Mouse (Mus musculus): ENCODE data around the gene Creb3l2. TPM values are rescaled to one million over a fixed set of nuclear protein-coding genes. Genes with fewer than 3 reads are reported as not detected.

The Creb3l2 gene
- polyA plus RNA-seq, 1 experiment from 2014 or later = 5.7 TPM

- Histone ChIP-seq H3K36me3 (replicated peaks) (no peaks in the 10 kb centered on the region), H3K27ac (no peak overlapping the region), H3K9ac (no peak overlapping the region), H3K27me3 (no peaks in the 10 kb centered on the region), H3K4me1 (peaks cover 28% of the 10 kb centered on the region), H3K9me3 (no peaks in the 10 kb centered on the region), H3K4me2 (no peak overlapping the region), H3K4me3 (replicated peaks) (no peak overlapping the region)
- no peak for ATAC-seq (ENCODE audit: low FRiP score)
- WGBS = 52% methylated on average over 6 of the region's 6 CpGs
These were observed 114.4 kb downstream of the Creb3l2 start for GRCm38 (mm10) chr6:37327519-37327918.

GRCm38 (mm10) chr6:37326603-37326955 is 115.4 kb downstream of the Creb3l2 start:
- Histone ChIP-seq H3K36me3 (replicated peaks) (no peaks in the 10 kb centered on the region), H3K9me3 (no peaks in the 10 kb centered on the region), H3K9ac (no peak overlapping the region), H3K27me3 (no peaks in the 10 kb centered on the region), H3K4me2 (no peak overlapping the region), H3K4me1 (peaks cover 28% of the 10 kb centered on the region), H3K27ac (no peak overlapping the region), H3K4me3 (replicated peaks) (no peak overlapping the region)
- 52% methylated on average over 8 of the region's 8 CpGs for WGBS
- no peak for ATAC-seq (ENCODE audit: low FRiP score)

GRCm38 (mm10) chr6:37325906-37326602 is 115.9 kb downstream of the Creb3l2 start:
- H3K4me2 ChIP-seq = no peak overlapping the region
- no peaks in the 10 kb centered on the region for H3K9me3 ChIP-seq
- H3K27me3 ChIP-seq = no peaks in the 10 kb centered on the region
- no peak overlapping the region for H3K27ac ChIP-seq
- no peak overlapping the region for H3K9ac ChIP-seq
- no peak overlapping the region for H3K4me3 ChIP-seq (replicated peaks)
- WGBS = 96% methylated on average over 9 of the region's 9 CpGs
- peaks cover 28% of the 10 kb centered on the region for H3K4me1 ChIP-seq
- no peak for ATAC-seq (ENCODE audit: low FRiP score)
- H3K36me3 ChIP-seq (replicated peaks) = no peaks in the 10 kb centered on the region

- Histone ChIP-seq H3K27me3 (no peaks in the 10 kb centered on the region), H3K4me1 (peaks cover 21% of the 10 kb centered on the region), H3K9ac (no peak overlapping the region), H3K27ac (no peak overlapping the region), H3K9me3 (no peaks in the 10 kb centered on the region), H3K36me3 (replicated peaks) (no peaks in the 10 kb centered on the region), H3K4me2 (no peak overlapping the region), H3K4me3 (replicated peaks) (no peak overlapping the region)
- WGBS = 90% methylated on average over 3 of the region's 3 CpGs
- ATAC-seq (ENCODE audit: low FRiP score) = no peak
These were observed 116.9 kb downstream of the Creb3l2 start for GRCm38 (mm10) chr6:37325076-37325475.

- H3K27ac ChIP-seq = no peak overlapping the region
- no peak overlapping the region for H3K9ac ChIP-seq
- no peaks in the 10 kb centered on the region for H3K36me3 ChIP-seq (replicated peaks)
- H3K9me3 ChIP-seq = no peaks in the 10 kb centered on the region
- 87% methylated on average over 7 of the region's 7 CpGs for WGBS
- H3K4me2 ChIP-seq = no peak overlapping the region
- ATAC-seq (ENCODE audit: low FRiP score) = no peak
- no peak overlapping the region for H3K4me3 ChIP-seq (replicated peaks)
- H3K4me1 ChIP-seq = peaks cover 10% of the 10 kb centered on the region
- H3K27me3 ChIP-seq = no peaks in the 10 kb centered on the region
These were observed 119.3 kb downstream of the Creb3l2 start for GRCm38 (mm10) chr6:37322641-37323040.

GRCm38 (mm10) chr6:37322088-37322487 is 119.9 kb downstream of the Creb3l2 start:
- no peak overlapping the region for H3K4me2 ChIP-seq
- peaks cover 6% of the 10 kb centered on the region; the same call in 1 of the 2 replicates for H3K4me1 ChIP-seq
- no peaks in the 10 kb centered on the region for H3K27me3 ChIP-seq
- H3K27ac ChIP-seq = no peak overlapping the region
- no peak overlapping the region for H3K4me3 ChIP-seq (replicated peaks)
- H3K36me3 ChIP-seq (replicated peaks) = no peaks in the 10 kb centered on the region
- H3K9ac ChIP-seq = no peak overlapping the region
- H3K9me3 ChIP-seq = no peaks in the 10 kb centered on the region
- ATAC-seq (ENCODE audit: low FRiP score) = no peak
- WGBS = 94% methylated on average over 9 of the region's 9 CpGs

- Histone ChIP-seq H3K4me1 (no peaks in the 10 kb centered on the region), H3K27ac (no peak overlapping the region), H3K9me3 (no peaks in the 10 kb centered on the region), H3K4me3 (replicated peaks) (no peak overlapping the region), H3K9ac (no peak overlapping the region), H3K27me3 (no peaks in the 10 kb centered on the region), H3K4me2 (no peak overlapping the region), H3K36me3 (replicated peaks) (no peaks in the 10 kb centered on the region)
- ATAC-seq (ENCODE audit: low FRiP score) = no peak
- WGBS = 81% methylated on average over 5 of the region's 5 CpGs
These were observed 124.0 kb downstream of the Creb3l2 start for GRCm38 (mm10) chr6:37317904-37318303.

GRCm38 (mm10) chr6:37315440-37315839 is 126.5 kb downstream of the Creb3l2 start:
- no peak overlapping the region for H3K4me2 ChIP-seq
- H3K27ac ChIP-seq = no peak overlapping the region
- no peak overlapping the region for H3K4me3 ChIP-seq (replicated peaks)

GRCm38 (mm10) chr6:37310601-37311000 is 131.3 kb downstream of the Creb3l2 start:
- Histone ChIP-seq H3K4me3 (replicated peaks) (no peak overlapping the region), H3K9ac (no peak overlapping the region), H3K27ac (no peak overlapping the region), H3K9me3 (no peaks in the 10 kb centered on the region), H3K4me2 (no peak overlapping the region), H3K27me3 (no peaks in the 10 kb centered on the region), H3K4me1 (no peaks in the 10 kb centered on the region), H3K36me3 (replicated peaks) (no peaks in the 10 kb centered on the region)
- 85% methylated on average over 4 of the region's 4 CpGs for WGBS
- ATAC-seq (ENCODE audit: low FRiP score) = no peak

More at GRCm38 (mm10) chr6:37315440-37315839, 126.5 kb downstream of the Creb3l2 start:
- Histone ChIP-seq H3K9ac (no peak overlapping the region), H3K36me3 (replicated peaks) (no peaks in the 10 kb centered on the region), H3K4me1 (no peaks in the 10 kb centered on the region), H3K9me3 (no peaks in the 10 kb centered on the region), H3K27me3 (no peaks in the 10 kb centered on the region)
- ATAC-seq (ENCODE audit: low FRiP score) = no peak

- ATAC-seq (ENCODE audit: low FRiP score) = no peak
- Histone ChIP-seq H3K9me3 (no peaks in the 10 kb centered on the region), H3K4me3 (replicated peaks) (no peak overlapping the region), H3K9ac (no peak overlapping the region), H3K4me2 (no peak overlapping the region), H3K36me3 (replicated peaks) (no peaks in the 10 kb centered on the region), H3K27me3 (peaks cover 8% of the 10 kb centered on the region; the same call in 1 of the 2 replicates), H3K27ac (no peak overlapping the region), H3K4me1 (no peaks in the 10 kb centered on the region)
- WGBS = 93% methylated on average over 1 of the region's 1 CpGs
These were observed 135.3 kb downstream of the Creb3l2 start for GRCm38 (mm10) chr6:37306616-37307015.

GRCm38 (mm10) chr6:37300492-37300891 is 141.5 kb downstream of the Creb3l2 start:
- Histone ChIP-seq H3K4me3 (replicated peaks) (peak overlapping the region; percentile 81), H3K27me3 (peaks cover 54% of the 10 kb centered on the region), H3K36me3 (replicated peaks) (no peaks in the 10 kb centered on the region), H3K4me1 (peaks cover 34% of the 10 kb centered on the region), H3K9me3 (no peaks in the 10 kb centered on the region), H3K4me2 (peak overlapping the region; percentile 94), H3K27ac (no peak overlapping the region), H3K9ac (peak overlapping the region; percentile 79)
- WGBS = 7% methylated on average over 13 of the region's 13 CpGs
- ATAC-seq (ENCODE audit: low FRiP score) = no peak

GRCm38 (mm10) chr6:37299562-37300390 is 142.2 kb downstream of the Creb3l2 start, which contains the start of gene Dgki:
Gene Dgki, minus strand, starts transcription at chr6:37300184.
- H3K27me3 ChIP-seq = peaks cover 54% of the 10 kb centered on the region
- no peaks in the 10 kb centered on the region for H3K36me3 ChIP-seq (replicated peaks)
- under 1% methylated on average over 63 of the region's 65 CpGs for WGBS
- peak within 1 kb of the TSS; percentile 81 for H3K4me3 ChIP-seq (replicated peaks)
- peak within 1 kb of the TSS; percentile 79 for H3K9ac ChIP-seq
- no peak within 1 kb of the TSS; the same call in 1 of the 2 replicates for H3K27ac ChIP-seq
- H3K9me3 ChIP-seq = no peaks in the 10 kb centered on the region
- peaks cover 34% of the 10 kb centered on the region for H3K4me1 ChIP-seq
- H3K4me2 ChIP-seq = peak within 1 kb of the TSS; percentile 94
- peak; percentile 96 for ATAC-seq (ENCODE audit: low FRiP score)

Measured in forebrain, embryonic 12.5 days (tissue).